Mouse (Mus musculus) hindbrain, postnatal 0 days (tissue): ENCODE measurements at regions not wholly inside any gene's neighbourhood (a gene's known extent, or its start where the extent isn't known, plus 50 kb on each side); places are given as distances from the start of the nearest gene placed in this dataset.

Experiments
- ATAC-seq: fragments of 200-750 bp; cut with Nextera tagmentation; 2 replicates; pipeline ENCODE4 v1.8.0; 2017; ENCODE audit warnings: mild to moderate bottlenecking, moderate TSS enrichment, moderate library complexity
- DNase-seq: peaks from one replicate; pipeline ENCODE4 v3.0.0-alpha.2; 2015; ENCODE audit warnings: low spot score
- H3K27ac ChIP-seq: fragments of 300-500 bp; sonication (generic); 2 replicates; pipeline ENCODE4 v1.5.1; 2014; ENCODE audit warnings: mild to moderate bottlenecking
- H3K27me3 ChIP-seq: fragments of 300-500 bp; sonication (generic); 2 replicates; pipeline ENCODE4 v1.6.1; 2014; ENCODE audit warnings: low read length, mixed read lengths; ENCODE audit not compliant: insufficient read depth
- H3K36me3 ChIP-seq: fragments of 300-500 bp; sonication (generic); 2 replicates; pipeline ENCODE4 v1.6.1; 2014; ENCODE audit warnings: low read length, mixed read lengths; ENCODE audit not compliant: insufficient read depth
- H3K4me1 ChIP-seq: fragments of 300-500 bp; sonication (generic); 2 replicates; pipeline ENCODE4 v1.6.1; 2014; ENCODE audit warnings: antibody characterized with exemption, low read length, mixed read lengths; ENCODE audit not compliant: insufficient read depth
- H3K4me2 ChIP-seq: fragments of 300-500 bp; sonication (generic); 2 replicates; pipeline ENCODE4 v1.6.1; 2014; ENCODE audit warnings: low read depth, mild to moderate bottlenecking, low read length, moderate library complexity, mixed read lengths
- H3K4me3 ChIP-seq: fragments of 300-500 bp; sonication (generic); 2 replicates; pipeline ENCODE4 v1.5.1; 2014; ENCODE audit warnings: low read length
- H3K9ac ChIP-seq: fragments of 300-500 bp; sonication (generic); replicated peaks from 2 replicates; pipeline ENCODE4 v1.6.1; 2014; ENCODE audit warnings: mild to moderate bottlenecking, low read length, moderate library complexity, mixed read lengths
- H3K9me3 ChIP-seq: fragments of 300-500 bp; sonication (generic); 2 replicates; pipeline ENCODE4 v1.6.1; 2016; ENCODE audit warnings: low read length, mixed read lengths
- CTCF ChIP-seq: IDR thresholded peaks from 2 replicates; pipeline ENCODE4 v1.5.1; 2016; ENCODE audit warnings: antibody characterized with exemption, control low read depth, low read depth
- WGBS: fragments of 180-500 bp; shearing (Covaris S2); extraction: QIAGEN DNeasy Blood & Tissue Kit; methylation state at CpG from one replicate; pipeline ENCODE4 v1.1.7; 2014; 5-methylcytosine and 5-hydroxymethylcytosine counted together

GRCm38 (mm10) chr13:114672411-114672810 lies 145.6 kb upstream of the Mocs2 start:
- H3K9me3 ChIP-seq, result peaks cover 4% of the 10 kb centered on the region; the same call in 1 of the 2 replicates
- DNase-seq (no peak), ATAC-seq (no peak)
- H3K27me3 ChIP-seq, result no peaks in the 10 kb centered on the region
- H3K4me2 ChIP-seq, result no peak overlapping the region
- no peaks in the 10 kb centered on the region for H3K36me3 ChIP-seq
- no peaks in the 10 kb centered on the region for H3K4me1 ChIP-seq
- H3K4me3 ChIP-seq, result no peak overlapping the region
- H3K9ac ChIP-seq, result no peak overlapping the region
- no peak for TF ChIP-seq CTCF
- no peak overlapping the region for H3K27ac ChIP-seq

- WGBS, result 69% methylated on average over 5 of the region's 5 CpGs
- Histone ChIP-seq H3K4me2 (no peak overlapping the region), H3K4me3 (no peak overlapping the region), H3K9me3 (no peaks in the 10 kb centered on the region), H3K27ac (no peak overlapping the region), H3K4me1 (no peaks in the 10 kb centered on the region), H3K27me3 (no peaks in the 10 kb centered on the region), H3K36me3 (no peaks in the 10 kb centered on the region), H3K9ac (no peak overlapping the region)
- DNase-seq (no peak), ATAC-seq (no peak)
- no peak for TF ChIP-seq CTCF
Measured at GRCm38 (mm10) chr13:114679703-114680378, 138.2 kb upstream of the Mocs2 start.

GRCm38 (mm10) chr13:114680379-114680733 lies 137.7 kb upstream of the Mocs2 start:
- Histone ChIP-seq H3K27ac (no peak overlapping the region), H3K4me1 (no peaks in the 10 kb centered on the region), H3K27me3 (no peaks in the 10 kb centered on the region), H3K4me3 (no peak overlapping the region), H3K36me3 (no peaks in the 10 kb centered on the region), H3K9me3 (no peaks in the 10 kb centered on the region), H3K9ac (no peak overlapping the region), H3K4me2 (no peak overlapping the region)
- WGBS, result 66% methylated on average over 9 of the region's 9 CpGs
- ATAC-seq, result no peak
- no peak for DNase-seq
- TF ChIP-seq CTCF, result no peak

GRCm38 (mm10) chr13:114681196-114681595 lies 136.8 kb upstream of the Mocs2 start:
- Histone ChIP-seq H3K4me3 (no peak overlapping the region), H3K9me3 (no peaks in the 10 kb centered on the region), H3K9ac (no peak overlapping the region), H3K27ac (no peak overlapping the region), H3K4me2 (no peak overlapping the region), H3K36me3 (no peaks in the 10 kb centered on the region), H3K27me3 (no peaks in the 10 kb centered on the region), H3K4me1 (no peaks in the 10 kb centered on the region)
- DNase-seq (no peak), ATAC-seq (no peak)
- WGBS, result 80% methylated on average over 4 of the region's 4 CpGs
- TF ChIP-seq CTCF, result no peak

DNA sequence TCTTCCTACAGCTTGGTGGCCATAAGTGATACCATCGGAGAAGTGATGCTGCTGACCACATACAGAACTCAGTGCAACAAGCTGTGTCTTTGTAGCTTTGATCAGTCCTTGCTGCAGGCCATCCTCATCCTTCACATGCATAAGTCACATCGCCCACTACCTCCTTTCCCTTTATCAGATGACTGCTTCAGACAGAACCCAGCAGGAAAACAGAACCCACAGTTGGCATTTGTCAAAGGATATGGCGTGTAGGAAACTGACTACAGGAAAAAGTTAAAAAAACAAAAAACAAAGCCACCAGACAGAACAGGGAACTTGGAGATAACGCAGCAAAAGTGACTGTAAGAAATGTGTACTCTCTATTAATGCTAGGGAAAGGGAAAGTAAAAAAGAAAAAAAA lies 136.1 kb upstream of the Mocs2 start:
- H3K4me3 ChIP-seq, result no peak overlapping the region
- no peaks in the 10 kb centered on the region for H3K36me3 ChIP-seq
- ATAC-seq (no peak), DNase-seq (no peak)
- TF ChIP-seq CTCF, result no peak
- no peaks in the 10 kb centered on the region for H3K4me1 ChIP-seq
- 84% methylated on average over 4 of the region's 4 CpGs for WGBS
- no peak overlapping the region for H3K4me2 ChIP-seq
- H3K27ac ChIP-seq, result no peak overlapping the region
- H3K9ac ChIP-seq, result no peak overlapping the region
- H3K27me3 ChIP-seq, result no peaks in the 10 kb centered on the region
- no peaks in the 10 kb centered on the region for H3K9me3 ChIP-seq

GRCm38 (mm10) chr13:114682891-114683290 lies 135.1 kb upstream of the Mocs2 start:
- no peaks in the 10 kb centered on the region for H3K27me3 ChIP-seq
- H3K4me2 ChIP-seq, result no peak overlapping the region
- DNase-seq, result no peak
- H3K27ac ChIP-seq, result no peak overlapping the region
- no peaks in the 10 kb centered on the region for H3K36me3 ChIP-seq
- no peak for ATAC-seq
- H3K4me1 ChIP-seq, result no peaks in the 10 kb centered on the region
- no peak for TF ChIP-seq CTCF
- H3K4me3 ChIP-seq, result no peak overlapping the region
- H3K9ac ChIP-seq, result no peak overlapping the region
- WGBS, result 95% methylated on average over 5 of the region's 5 CpGs
- H3K9me3 ChIP-seq, result no peaks in the 10 kb centered on the region

DNA sequence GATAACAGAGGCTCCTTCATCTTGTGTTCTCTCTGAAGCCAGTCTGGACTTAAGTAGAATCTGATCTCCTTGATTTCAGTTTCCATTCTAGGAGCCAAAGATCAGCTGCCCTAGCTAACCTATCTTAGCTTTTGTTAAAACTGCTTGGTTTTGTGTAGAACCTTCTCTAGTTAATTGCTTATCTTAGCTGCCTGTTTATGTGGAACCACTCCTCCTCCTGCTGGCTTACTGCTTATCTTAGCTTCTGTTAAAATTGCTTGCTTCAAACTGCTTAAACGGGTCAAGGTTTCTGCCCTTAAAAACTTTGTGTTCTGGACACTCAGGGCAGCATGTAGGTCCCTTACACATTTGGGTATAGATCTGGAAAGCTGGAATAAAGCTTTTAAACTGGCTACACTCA lies 133.7 kb upstream of the Mocs2 start:
- TF ChIP-seq CTCF, result no peak
- Histone ChIP-seq H3K27ac (no peak overlapping the region), H3K4me3 (no peak overlapping the region), H3K4me2 (no peak overlapping the region), H3K36me3 (no peaks in the 10 kb centered on the region), H3K9me3 (no peaks in the 10 kb centered on the region), H3K27me3 (no peaks in the 10 kb centered on the region), H3K4me1 (no peaks in the 10 kb centered on the region), H3K9ac (no peak overlapping the region)
- DNase-seq, result no peak
- ATAC-seq, result no peak
- WGBS, result 84% methylated on average over 1 of the region's 1 CpGs
